Mouse (Mus musculus) erythroblast, embryonic 14.5 days (primary cell): ENCODE data around the gene Use1.

ENCODE experiments used
- GATA1 ChIP-seq: IDR thresholded peaks from 2 replicates; pipeline ENCODE4 v1.6.1; 2012; ENCODE audit warnings: low read length, inconsistent platforms, mixed read lengths
- TAL1 ChIP-seq: IDR thresholded peaks from 3 replicates; pipeline ENCODE4 v1.6.1; 2012; ENCODE audit warnings: low read length, inconsistent platforms, mixed read lengths

DNA sequence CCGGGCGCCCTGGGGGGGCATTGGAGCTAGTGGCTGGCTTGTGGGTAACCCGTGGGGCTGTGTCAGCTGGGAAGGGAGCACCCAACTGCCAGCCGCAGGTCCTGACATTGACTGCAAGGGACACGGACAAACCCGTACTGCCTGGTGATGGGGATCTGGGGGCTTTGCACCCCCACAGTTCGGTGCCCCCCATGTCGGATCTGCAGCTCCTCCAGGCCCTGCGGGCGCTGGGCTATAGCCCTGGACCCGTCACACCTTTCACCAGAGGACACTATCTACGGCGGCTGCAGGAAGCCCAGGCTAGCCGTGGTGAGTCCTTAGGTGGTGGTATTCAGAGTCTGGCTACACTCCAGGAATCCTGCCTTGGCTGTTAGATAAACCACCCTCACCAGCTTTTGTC lies 40.8 kb downstream of the Use1 start:
- no peak for TF ChIP-seq GATA1
- TF ChIP-seq TAL1: no peak
